Mouse (Mus musculus) mouse embryonic stem cell (cell line): ENCODE measurements around the gene Arfgap1.

Experiments
- in situ Hi-C, 2 experiments: fragments of 300-500 bp; cut with MboI; formaldehyde crosslinking; loops; 1 replicate in 1 of 2; 3 replicates in 1 of 2; pipeline ENCODE4 v1.14.3; 2019 to 2020; ENCODE audit warnings: low sequenced_read_pairs in 2 of 2, low pct_unique_long_range_greater_than_20kb in 1 of 2, mixed read lengths in 1 of 2; ENCODE audit not compliant: unreplicated experiment in 1 of 2

Gene Arfgap1

DNA sequence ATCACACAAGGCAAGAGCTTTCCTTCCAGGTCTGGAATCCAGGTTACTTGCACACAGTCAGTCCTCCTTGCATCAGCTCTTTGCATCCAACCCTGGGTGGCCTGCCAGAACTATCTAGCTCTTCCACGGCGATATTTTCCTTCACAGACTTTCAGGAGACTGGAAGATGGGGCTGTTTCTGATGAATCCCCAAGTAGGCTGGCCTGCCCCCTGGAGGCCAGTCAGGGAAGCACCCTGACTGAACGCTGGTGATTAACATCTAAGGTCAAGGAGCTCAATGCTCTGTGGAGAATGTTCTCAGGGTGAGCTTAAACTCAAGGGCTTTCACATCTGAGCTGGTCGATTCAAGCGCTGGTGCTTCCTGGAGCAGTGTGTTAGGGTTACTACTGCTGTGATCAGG is 3.1 kb upstream of the Arfgap1 start:
- in situ Hi-C loops: loop anchor here (5.0 kb wide), 2 partner anchors 37 to 42 kb away; partner anchors contain the start of genes Birc7 (in 1 of the 2) and Ythdf1 (in 1 of the 2)

DNA sequence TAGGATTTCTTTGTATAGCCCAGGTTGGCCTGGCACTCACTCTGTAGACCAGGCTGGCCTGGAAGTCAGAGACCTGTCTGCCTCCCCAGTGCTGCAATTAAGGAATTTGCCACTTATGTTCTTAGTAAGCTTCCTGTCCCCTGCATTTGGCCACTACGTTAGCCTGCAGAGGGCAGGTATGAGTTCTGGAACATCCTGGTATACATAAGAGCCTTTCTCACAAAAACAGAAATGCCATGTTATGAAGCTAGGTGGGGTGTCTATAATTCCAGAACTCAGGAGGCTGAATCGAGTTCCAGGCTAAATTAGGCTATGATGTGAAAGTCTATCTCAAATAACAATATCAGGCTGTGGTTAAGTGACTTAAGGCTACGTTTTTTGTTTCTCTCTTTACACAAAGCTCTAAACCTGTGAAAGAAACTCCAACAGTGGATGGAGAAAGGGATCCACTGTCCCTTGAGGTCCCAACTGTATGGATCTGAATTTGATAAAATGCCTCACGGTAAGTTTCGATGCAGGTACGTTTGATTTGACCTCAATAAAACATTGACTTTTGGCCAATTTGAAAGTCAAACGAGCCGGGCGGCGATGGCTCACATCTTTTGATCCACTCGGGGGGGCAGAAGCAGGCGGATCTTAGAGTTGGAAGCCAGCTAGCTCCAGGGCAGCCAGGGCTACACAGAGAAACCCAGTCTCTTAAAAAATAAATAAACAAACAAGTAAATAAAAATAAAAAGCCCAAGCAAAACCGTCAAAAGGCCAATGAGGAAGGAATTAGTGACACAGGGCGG is 738 bp upstream of the Arfgap1 start:
- in situ Hi-C loops: no loop called here

DNA sequence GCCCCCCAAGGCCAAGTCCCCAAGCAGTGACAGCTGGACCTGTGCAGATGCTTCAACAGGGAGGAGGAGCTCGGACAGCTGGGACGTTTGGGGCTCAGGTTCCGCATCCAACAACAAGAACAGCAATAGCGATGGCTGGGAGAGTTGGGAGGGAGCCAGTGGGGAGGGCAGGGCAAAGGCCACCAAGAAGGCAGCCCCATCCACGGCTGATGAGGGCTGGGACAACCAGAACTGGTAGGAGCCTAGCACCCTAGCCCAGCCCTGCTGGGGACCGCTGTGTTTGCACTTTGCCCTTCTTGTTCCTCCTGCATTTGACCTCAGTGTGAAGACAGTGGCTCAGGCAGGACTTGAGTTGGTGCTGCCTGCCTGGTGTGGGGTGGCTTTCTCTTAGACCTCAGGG is 14.1 kb downstream of the Arfgap1 start:
- in situ Hi-C loops: no loop called here

DNA sequence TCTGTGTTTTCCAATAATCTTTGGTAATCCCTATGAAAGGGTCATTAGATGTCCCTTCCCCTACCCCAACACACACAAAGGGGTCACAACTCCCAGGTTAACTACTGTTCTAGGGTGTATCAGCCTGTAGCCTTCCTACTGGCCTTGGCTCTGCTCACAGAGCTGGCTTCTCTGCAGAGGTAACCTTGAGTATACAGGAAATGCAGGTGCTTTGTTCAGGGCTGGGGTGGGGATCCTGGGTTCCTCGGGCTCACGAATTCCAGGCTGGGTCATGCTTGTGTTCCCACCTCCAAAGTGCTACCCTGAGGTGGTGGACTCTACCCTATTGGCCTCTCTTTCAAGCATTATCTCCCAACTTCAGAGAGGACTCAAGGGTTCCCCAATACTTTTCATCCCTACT is 18.6 kb downstream of the Arfgap1 start:
- in situ Hi-C loops: no loop called here

GRCm38 (mm10) chr2:180986449-180986848 is 19.4 kb downstream of the Arfgap1 start, which contains the start of gene Col20a1:
TSS of gene Col20a1 (plus strand) at chr2:180986535.
- in situ Hi-C loops: no loop called here

- in situ Hi-C loops: no loop called here
Observed at GRCm38 (mm10) chr2:180987001-180987400, 20.0 kb downstream of the Arfgap1 start.

- in situ Hi-C loops: no loop called here
Observed at GRCm38 (mm10) chr2:180987432-180988030, 20.5 kb downstream of the Arfgap1 start.

- in situ Hi-C loops: no loop called here
Observed at GRCm38 (mm10) chr2:180988347-180988913, 21.4 kb downstream of the Arfgap1 start.

DNA sequence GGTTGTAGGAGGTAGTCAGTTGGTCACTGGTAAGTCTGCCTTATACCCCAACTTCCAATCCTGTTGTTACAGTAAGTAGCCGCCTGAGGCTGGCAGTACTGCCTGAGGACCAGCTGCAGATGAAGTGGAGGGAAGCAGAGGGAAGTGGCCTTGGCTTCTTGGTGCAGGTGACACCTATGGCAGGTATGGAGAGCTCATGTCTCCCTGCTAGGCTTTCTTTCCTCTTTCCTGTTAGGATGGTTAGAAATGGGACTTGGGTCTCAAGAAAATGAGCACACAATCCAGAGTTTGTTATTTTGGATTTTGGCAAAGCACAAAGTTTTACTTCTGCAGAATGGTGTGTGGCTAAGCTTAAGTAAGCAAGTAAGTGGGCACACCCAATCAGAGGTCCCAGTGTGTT is 21.9 kb downstream of the Arfgap1 start:
- in situ Hi-C loops: no loop called here

- in situ Hi-C loops: loop anchor here in 1 of 2 experiments (10.0 kb wide), 1 partner anchor 64 kb away; no protein-coding TSS in a partner anchor
Observed at GRCm38 (mm10) chr2:180990347-180990746, 23.3 kb downstream of the Arfgap1 start.

DNA sequence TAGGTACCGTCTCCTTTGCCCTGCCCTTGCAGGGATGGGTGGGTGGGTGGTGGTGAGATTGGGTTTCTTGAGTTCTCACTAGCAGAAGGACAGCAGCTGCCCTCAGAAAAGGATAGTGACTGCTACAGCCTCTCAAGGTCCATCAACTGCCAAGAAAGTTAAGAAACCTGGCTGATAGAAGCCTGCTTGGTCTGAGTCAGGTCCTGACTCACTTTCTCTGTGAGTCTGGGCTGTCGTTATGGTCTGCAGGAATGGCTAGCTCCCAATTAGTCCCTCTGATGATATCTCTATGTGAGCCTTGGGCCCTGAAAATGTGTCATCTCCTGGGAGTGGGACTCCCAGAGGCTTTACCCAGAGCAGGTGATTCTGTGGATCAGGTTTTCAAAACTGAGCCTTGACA is 27.3 kb downstream of the Arfgap1 start:
- in situ Hi-C loops: loop anchor here in 1 of 2 experiments (10.0 kb wide), 1 partner anchor 60 kb away; no protein-coding TSS in a partner anchor

DNA sequence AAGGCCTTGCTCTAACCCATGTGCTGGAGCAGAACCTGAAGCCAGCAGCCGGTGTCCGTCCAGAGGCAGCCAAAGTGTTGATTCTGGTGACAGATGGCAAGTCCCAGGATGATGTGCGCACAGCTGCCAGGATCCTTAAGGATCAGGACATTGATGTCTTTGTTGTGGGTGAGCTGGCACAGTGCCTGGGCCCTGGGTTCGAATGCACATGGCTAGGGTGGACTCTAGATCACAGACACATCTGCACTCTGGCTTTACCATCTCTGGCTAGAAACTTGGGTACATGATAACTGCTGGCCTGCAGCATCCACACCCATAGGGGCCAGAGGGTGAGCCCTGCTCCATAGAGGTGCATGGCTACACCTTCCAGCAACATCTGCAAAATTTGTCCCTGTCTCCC is 28.4 kb downstream of the Arfgap1 start:
- in situ Hi-C loops: loop anchor here (5.0 to 10.0 kb wide), 2 partner anchors 59 to 62 kb away; no protein-coding TSS in a partner anchor

- in situ Hi-C loops: loop anchor here (5.0 to 10.0 kb wide), 2 partner anchors 58 to 61 kb away; no protein-coding TSS in a partner anchor
Observed at GRCm38 (mm10) chr2:180996436-180996835, 29.4 kb downstream of the Arfgap1 start.

- in situ Hi-C loops: loop anchor here (5.0 to 10.0 kb wide), 2 partner anchors 58 to 60 kb away; no protein-coding TSS in a partner anchor
Observed at GRCm38 (mm10) chr2:180996905-180997304, 29.9 kb downstream of the Arfgap1 start.

DNA sequence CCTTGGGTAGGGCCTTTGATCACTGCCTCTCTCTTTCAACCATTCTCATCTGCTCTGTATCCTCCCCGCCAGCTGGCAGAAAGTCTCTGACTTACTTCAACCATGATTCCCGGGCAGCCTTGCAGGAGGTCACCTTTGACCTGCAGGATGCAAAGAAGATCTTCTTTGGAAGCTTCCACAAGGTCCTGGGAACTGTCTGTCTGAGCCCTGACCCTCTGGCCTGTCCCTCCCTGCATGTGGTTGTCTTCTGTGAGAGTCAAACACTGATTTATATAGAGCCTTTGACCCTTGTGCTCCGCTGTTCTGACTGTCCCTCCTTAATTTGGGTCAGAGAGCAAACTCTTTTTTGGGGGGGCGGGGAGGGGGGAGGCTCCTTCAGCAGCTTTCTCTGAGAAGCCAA is 40.0 kb downstream of the Arfgap1 start:
- in situ Hi-C loops: no loop called here

DNA sequence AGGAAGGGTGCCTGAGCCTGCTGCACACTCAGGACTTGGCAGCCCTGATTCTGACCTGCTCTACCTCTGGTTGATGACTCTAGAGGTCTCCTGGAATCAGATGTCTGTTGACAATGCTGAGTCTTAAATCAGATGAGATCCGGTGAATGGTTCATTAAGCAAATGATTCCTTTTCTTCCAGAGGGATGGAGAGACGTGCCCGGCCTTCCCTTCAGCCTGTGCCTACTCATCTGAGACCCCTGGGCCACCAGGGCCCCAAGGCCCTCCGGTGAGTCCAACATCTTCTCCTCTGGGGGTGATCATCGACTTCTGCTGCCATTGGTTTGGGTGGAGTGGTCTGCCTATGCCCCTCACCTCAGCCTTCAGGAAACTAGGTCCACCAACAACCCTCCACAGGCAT is 41.3 kb downstream of the Arfgap1 start:
- in situ Hi-C loops: no loop called here

DNA sequence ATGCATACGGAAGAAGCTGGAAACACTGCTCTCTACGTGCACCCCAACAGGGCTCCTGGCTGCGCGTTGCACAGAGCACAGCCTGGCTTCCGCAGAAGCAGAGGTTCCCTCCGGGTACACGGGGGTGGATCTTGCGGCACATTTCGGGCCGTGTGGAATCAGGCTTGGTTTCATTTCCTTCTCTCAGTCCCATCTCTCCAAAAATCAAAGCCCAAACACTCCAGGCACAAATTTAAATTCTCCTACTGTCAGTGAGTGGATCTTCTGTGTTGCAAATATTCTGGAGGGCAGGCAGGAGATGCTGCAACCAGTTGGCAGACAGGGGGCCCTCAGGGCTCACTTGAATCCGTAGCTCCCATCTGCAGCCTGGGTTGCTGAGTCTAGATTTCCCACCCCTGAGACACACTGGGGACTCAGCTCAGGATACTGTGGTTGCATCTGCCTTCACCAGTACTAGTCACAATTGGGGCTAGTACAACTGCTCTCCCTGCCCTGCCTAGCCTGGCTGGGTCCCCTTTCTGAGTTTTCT is 64.4 kb downstream of the Arfgap1 start:
- in situ Hi-C loops: no loop called here
